ENCODE assay signal across 12 mouse cellular contexts in genomic region chr16:32487234-32488111, GRCm38 (mm10). TPM values are rescaled to one million over a fixed set of nuclear protein-coding genes. Genes with fewer than 3 reads are reported as not detected.
DNase-seq lines count a peak whose midpoint lies in the region; ATAC-seq and TF ChIP-seq lines count a peak whose summit lies in the region.
"Had no signal": no experiment of that assay in that cellular context is flagged by ENCODE, and none has a peak within 500 bp of the region (broad histone marks: within the 10 kb centered on the region; RNA-seq: fewer than 3 reads in every experiment).

TSS of gene Slc51a (minus strand) at chr16:32487879.

- H3K4me1 ChIP-seq in lung, postnatal 0 days (ENCODE audit: insufficient read depth, low read depth, low read length), result 0 out of 2 replicates have a peak, but pooled peaks cover 4% of the 10 kb centered on the region
- H3K4me1 ChIP-seq in heart, embryonic 15.5 days (replicated peaks), result peaks cover 12% of the 10 kb centered on the region
- H3K4me1 ChIP-seq in stomach, embryonic 16.5 days (ENCODE audit: control insufficient read depth, insufficient read depth, low read length), result 0 out of 2 replicates have a peak, but pooled peaks cover 3% of the 10 kb centered on the region
- H3K4me1 ChIP-seq in hindbrain, embryonic 13.5 days (replicated peaks), result no peaks in the 10 kb centered on the region
- H3K4me1 ChIP-seq: hindbrain, embryonic 12.5 days; neural tube, embryonic 15.5 days had no signal

- H3K4me3 ChIP-seq in lung, postnatal 0 days (ENCODE audit: low read depth, low read length), result no peak within 1 kb of the TSS
- H3K4me3 ChIP-seq in heart, embryonic 15.5 days, result peak within 1 kb of the TSS; percentile 18
- H3K4me3 ChIP-seq in stomach, embryonic 16.5 days (replicated peaks; ENCODE audit: low read length), result no peak within 1 kb of the TSS
- no peak within 1 kb of the TSS for H3K4me3 ChIP-seq in hindbrain, embryonic 13.5 days
- H3K4me3 ChIP-seq: hindbrain, embryonic 12.5 days; limb, embryonic 12.5 days; neural tube, embryonic 15.5 days had no signal

- 24% methylated on average over 15 of the region's 15 CpGs for WGBS in lung, postnatal 0 days
- WGBS in heart, embryonic 15.5 days, result 23% methylated on average over 15 of the region's 15 CpGs
- 29% methylated on average over 15 of the region's 15 CpGs for WGBS in stomach, embryonic 16.5 days
- WGBS in hindbrain, embryonic 13.5 days, result 66% methylated on average over 15 of the region's 15 CpGs

- no peaks in the 10 kb centered on the region for H3K9me3 ChIP-seq in lung, postnatal 0 days (ENCODE audit: low read length)
- no peaks in the 10 kb centered on the region for H3K9me3 ChIP-seq in heart, embryonic 15.5 days (replicated peaks)
- H3K9me3 ChIP-seq in stomach, embryonic 16.5 days (replicated peaks; ENCODE audit: control insufficient read depth, low read length), result no peaks in the 10 kb centered on the region
- no peaks in the 10 kb centered on the region for H3K9me3 ChIP-seq in hindbrain, embryonic 13.5 days
- H3K9me3 ChIP-seq: hindbrain, embryonic 12.5 days; limb, embryonic 12.5 days; neural tube, embryonic 15.5 days had no signal

- peak; percentile 41; the same call in 1 of the 2 replicates for ATAC-seq in lung, postnatal 0 days
- peak; percentile 85 for ATAC-seq in heart, embryonic 15.5 days (replicated peaks; ENCODE audit: insufficient number of reproducible peaks, insufficient read depth, low FRiP score, low read depth)
- ATAC-seq in stomach, embryonic 16.5 days (ENCODE audit: insufficient read depth, low FRiP score), result peak; percentile 80
- no peak for ATAC-seq in hindbrain, embryonic 13.5 days (ENCODE audit: low FRiP score)
- ATAC-seq: forebrain, embryonic 16.5 days had no signal

- no peak within 1 kb of the TSS for H3K4me2 ChIP-seq in lung, postnatal 0 days (replicated peaks; ENCODE audit: low read depth, low read length)
- H3K4me2 ChIP-seq in heart, embryonic 15.5 days, result peak within 1 kb of the TSS; percentile 47
- H3K4me2 ChIP-seq in stomach, embryonic 16.5 days (ENCODE audit: low read depth, low read length), result 0 out of 2 replicates have a peak within 1 kb of the TSS, but pooled peaks have one; percentile 13
- no peak within 1 kb of the TSS for H3K4me2 ChIP-seq in hindbrain, embryonic 13.5 days
- H3K4me2 ChIP-seq: hindbrain, embryonic 12.5 days; limb, embryonic 12.5 days; neural tube, embryonic 15.5 days had no signal

- DNase-seq in lung, postnatal 0 days (ENCODE audit: low spot score), result no peak
- DNase-seq in lung, postnatal 36 days, result no peak
- DNase-seq in kidney, postnatal 36 days, result peak; percentile 86
- no peak for DNase-seq in cerebellum, postnatal 36 days
- DNase-seq in ovary, postnatal 36 days (ENCODE audit: low spot score), result no peak

- TF ChIP-seq CTCF in lung, postnatal 0 days (IDR thresholded peaks at IDR 0.05), result no peak

- H3K36me3 ChIP-seq in lung, postnatal 0 days (ENCODE audit: insufficient read depth, low read length), result no peaks in the 10 kb centered on the region
- no peaks in the 10 kb centered on the region for H3K36me3 ChIP-seq in heart, embryonic 15.5 days
- H3K36me3 ChIP-seq in stomach, embryonic 16.5 days (ENCODE audit: control insufficient read depth, insufficient read depth, low read length), result no peaks in the 10 kb centered on the region
- no peaks in the 10 kb centered on the region for H3K36me3 ChIP-seq in hindbrain, embryonic 13.5 days
- H3K36me3 ChIP-seq: hindbrain, embryonic 12.5 days; limb, embryonic 12.5 days; neural tube, embryonic 15.5 days had no signal

- no peak within 1 kb of the TSS; the same call in 1 of the 2 replicates for H3K27ac ChIP-seq in lung, postnatal 0 days (ENCODE audit: low read length)
- H3K27ac ChIP-seq in heart, embryonic 15.5 days, result peak within 1 kb of the TSS; percentile 75
- H3K27ac ChIP-seq in stomach, embryonic 16.5 days (ENCODE audit: low read length), result peak within 1 kb of the TSS; percentile 79
- no peak within 1 kb of the TSS for H3K27ac ChIP-seq in hindbrain, embryonic 13.5 days
- H3K27ac ChIP-seq: hindbrain, embryonic 12.5 days; limb, embryonic 12.5 days; neural tube, embryonic 15.5 days had no signal

- no peaks in the 10 kb centered on the region for H3K27me3 ChIP-seq in lung, postnatal 0 days (replicated peaks; ENCODE audit: insufficient read depth, low read length)
- peaks cover 10% of the 10 kb centered on the region for H3K27me3 ChIP-seq in heart, embryonic 15.5 days
- H3K27me3 ChIP-seq in stomach, embryonic 16.5 days (ENCODE audit: control insufficient read depth, insufficient read depth, low read length), result no peaks in the 10 kb centered on the region
- H3K27me3 ChIP-seq in hindbrain, embryonic 13.5 days, result 0 out of 2 replicates have a peak, but pooled peaks cover 2% of the 10 kb centered on the region
- H3K27me3 ChIP-seq: hindbrain, embryonic 12.5 days; limb, embryonic 12.5 days; neural tube, embryonic 15.5 days had no signal

- no peak for TF ChIP-seq EP300 in lung, postnatal 0 days (IDR thresholded peaks at IDR 0.05)

- H3K9ac ChIP-seq in lung, postnatal 0 days (replicated peaks; ENCODE audit: low read depth), result no peak within 1 kb of the TSS
- H3K9ac ChIP-seq in heart, embryonic 15.5 days, result no peak within 1 kb of the TSS
- no peak within 1 kb of the TSS; the same call in 1 of the 2 replicates for H3K9ac ChIP-seq in stomach, embryonic 16.5 days (ENCODE audit: low read length)
- H3K9ac ChIP-seq in hindbrain, embryonic 13.5 days, result no peak within 1 kb of the TSS
- H3K9ac ChIP-seq: hindbrain, embryonic 12.5 days; limb, embryonic 12.5 days; neural tube, embryonic 15.5 days had no signal

RNA-seq across cellular contexts. Expression of gene Slc51a, which starts in this region (rescaled TPM):
- polyA plus RNA-seq in lung, postnatal 0 days (2015; fragmentation: Nextera tagmentation; extraction: Ambion mirVana), result 0.30 and 0.41 TPM in 2 replicates
- polyA plus RNA-seq in heart, embryonic 15.5 days (2015; fragmentation: Nextera tagmentation; extraction: Ambion mirVana), result 0.49 and 0.77 TPM in 2 replicates
- polyA plus RNA-seq in stomach, embryonic 16.5 days (2015; fragmentation: Nextera tagmentation; extraction: Ambion mirVana), result 9.5 and 12.0 TPM in 2 replicates
- polyA plus RNA-seq in hindbrain, embryonic 13.5 days (2015; fragmentation: Nextera tagmentation; extraction: Ambion mirVana), result 0.13 and 0.26 TPM in 2 replicates

Comparison
In these comparisons a context has a peak if more than half of its experiments do, and no peak if none do; other contexts are left out.
1. Peak in ATAC-seq in lung, postnatal 0 days; RNA of the gene not detected or under 1 TPM.
2. Peak in ATAC-seq, H3K4me3 ChIP-seq, H3K27ac ChIP-seq and H3K4me2 ChIP-seq in heart, embryonic 15.5 days; RNA of the gene not detected or under 1 TPM.
3. DNase-seq: peak in kidney, postnatal 36 days (2 of 2); none in lung, postnatal 0 days (single experiment), lung, postnatal 36 days (single experiment), cerebellum, postnatal 36 days (0 of 2) and ovary, postnatal 36 days (single experiment).